Mouse (Mus musculus): Measurements from ENCODE around the gene Clba1. TPM values are rescaled to one million over a fixed set of nuclear protein-coding genes. Genes with fewer than 3 reads are reported as not detected.

Clba1 gene
- total RNA-seq, 2 experiments from 2014 or later = 8.2 to 10.0 TPM

DNA sequence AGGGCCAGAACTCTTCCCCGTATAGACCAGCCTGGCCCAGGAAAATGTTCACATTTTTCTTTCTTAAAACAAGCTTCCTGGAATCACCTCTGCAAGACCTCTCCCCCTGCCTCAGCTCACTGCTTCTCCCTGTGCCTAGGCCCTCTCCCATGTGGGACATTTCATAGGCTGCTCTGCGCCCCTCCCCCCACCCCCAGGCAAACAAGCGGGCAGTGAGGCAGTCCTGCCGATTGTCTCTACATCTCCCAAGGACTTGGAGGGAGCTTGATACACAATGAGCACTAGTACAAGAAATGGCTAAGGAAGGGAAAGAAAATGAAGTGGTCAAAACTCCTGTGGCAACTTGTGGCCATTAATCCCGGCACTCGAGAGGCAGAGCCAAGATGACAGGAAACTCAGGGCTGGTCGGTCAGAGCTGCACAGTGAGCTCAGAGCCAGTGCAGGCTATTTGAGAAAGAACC lies 14.4 kb upstream of the Clba1 start:
- no peak for DNase-seq (ENCODE audit: low spot score in 2 of 2)

DNA sequence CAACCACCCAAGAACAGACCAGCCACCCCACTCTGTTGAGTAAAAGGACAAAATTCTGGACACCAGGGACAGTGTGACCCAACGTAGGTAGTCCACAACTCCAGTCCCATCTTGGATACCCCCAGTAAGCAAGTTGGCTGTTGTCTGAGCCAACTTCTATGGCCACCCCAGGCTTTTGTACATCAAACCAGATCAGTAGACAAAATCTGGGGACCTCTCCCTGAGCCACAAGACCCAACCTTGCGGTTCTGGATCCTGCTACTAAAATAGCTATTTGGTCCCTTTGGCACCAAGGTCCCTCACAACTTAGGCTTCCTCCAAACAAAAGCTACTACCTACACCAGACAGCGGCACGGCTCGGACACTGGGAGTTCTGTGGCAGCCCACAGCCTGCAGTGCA lies 13.7 kb upstream of the Clba1 start:
- no peak for DNase-seq (ENCODE audit: low spot score in 2 of 2)

DNA sequence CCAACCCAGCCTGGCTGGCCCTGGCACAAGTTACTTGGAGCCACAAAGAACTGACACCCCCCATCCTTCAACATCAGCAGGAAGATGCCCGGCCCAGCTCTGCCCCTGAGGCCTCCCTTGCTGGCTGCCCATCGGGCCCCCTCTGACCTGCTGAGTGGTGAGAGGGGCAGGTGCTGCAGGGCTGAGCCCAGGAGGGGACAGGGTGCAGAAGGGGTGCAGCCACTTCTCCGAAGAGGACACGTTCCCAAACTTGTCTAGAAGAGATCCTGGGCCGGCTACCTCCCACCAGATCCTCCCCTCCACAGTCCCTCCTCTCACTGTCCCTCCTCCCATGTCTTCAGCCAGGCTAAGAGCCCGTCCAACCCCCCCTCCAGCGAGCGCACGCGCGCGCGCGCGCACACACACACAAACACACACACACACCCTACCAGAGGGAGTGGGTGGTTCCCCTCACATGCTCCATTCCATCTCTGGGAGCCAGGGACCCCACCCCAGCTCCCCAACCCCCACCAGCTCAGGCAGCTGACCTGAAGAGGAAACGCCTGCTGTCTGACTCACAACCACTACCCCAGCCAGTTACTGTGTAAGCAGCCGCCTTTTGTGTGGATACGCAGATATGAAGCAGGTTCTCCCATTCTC lies 13.2 kb upstream of the Clba1 start:
- no peak for DNase-seq (ENCODE audit: low spot score in 2 of 2)

DNA sequence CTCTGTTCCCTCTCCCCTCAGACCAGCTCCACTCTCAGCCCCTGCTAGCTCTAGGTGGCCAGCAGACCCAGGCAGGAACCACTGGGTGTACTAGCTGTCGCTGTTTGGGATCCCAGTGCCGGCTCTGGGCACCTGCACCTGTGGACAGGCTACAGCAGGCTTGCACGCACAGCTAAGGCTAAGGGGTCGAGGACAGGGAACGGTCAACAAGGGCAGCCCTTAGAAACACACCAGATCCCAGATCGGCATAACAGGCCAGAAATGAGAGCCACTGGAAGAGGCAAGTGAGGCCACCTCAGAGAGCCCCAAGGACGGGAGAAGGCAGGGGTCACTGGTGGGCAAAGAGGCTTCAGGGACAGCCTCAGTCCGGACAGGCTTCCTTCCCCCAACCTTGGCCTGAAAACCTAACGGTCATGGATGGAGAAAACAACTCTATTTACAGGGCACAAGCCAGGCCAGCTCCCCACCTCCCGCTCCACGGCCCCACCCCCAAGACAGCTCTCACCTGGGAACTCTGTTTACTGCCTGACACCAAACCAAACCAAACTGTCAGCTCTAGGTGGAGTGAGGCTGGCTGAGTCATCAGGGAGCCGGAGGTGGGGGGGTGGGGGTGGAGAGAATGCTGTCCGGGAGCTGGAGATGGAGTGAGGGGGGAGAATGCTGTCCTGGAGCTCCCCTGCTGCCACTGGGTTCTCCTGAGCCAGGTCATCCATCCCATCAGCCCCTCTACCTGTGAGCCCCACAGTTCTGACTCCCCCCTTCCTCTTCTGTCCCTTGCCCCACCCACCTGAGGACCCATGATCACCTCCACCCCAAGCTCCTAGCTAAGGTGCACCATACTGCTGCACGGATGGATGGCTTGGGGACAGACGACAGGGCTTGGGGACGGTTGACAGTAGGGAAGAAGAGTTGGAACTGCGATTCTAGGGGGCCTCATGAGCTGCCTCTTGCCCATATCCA lies 11.9 kb upstream of the Clba1 start:
- DNase-seq (ENCODE audit: low spot score in 2 of 2) = no peak

DNA sequence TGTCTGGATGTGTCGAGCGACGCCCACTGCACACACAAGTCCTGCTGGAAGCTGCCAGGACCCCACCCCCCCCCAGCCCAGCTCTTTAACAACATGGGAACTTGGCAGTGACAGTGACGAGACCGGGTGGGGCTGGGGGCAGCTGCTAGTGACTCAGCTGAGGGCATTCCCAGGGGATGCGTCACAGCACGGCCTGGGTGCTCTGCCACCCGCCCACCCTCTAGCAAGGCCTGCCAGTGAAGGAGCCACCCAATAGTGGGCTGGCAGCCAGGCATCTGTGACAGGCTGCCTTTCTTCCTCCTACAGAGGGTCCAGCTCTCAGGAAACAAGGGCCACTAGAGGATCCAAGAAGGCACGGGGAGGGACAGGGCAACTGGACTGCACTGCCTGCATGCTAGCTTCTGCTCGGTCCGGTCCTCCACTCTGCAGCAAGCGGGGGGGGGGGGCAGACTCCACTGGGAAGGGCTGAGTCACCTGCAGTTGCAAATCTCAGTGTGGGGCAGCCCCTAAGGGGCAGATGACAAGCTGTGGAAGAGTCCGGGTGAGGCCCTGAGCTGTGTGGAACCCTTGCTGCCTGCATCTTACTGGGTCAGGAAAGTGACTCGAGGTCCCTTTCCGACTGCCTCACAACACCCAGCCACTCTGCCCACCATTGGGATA lies 10.9 kb upstream of the Clba1 start:
- peak in 1 of 2 experiments; percentile 45 for DNase-seq (ENCODE audit: low spot score in 2 of 2)

DNA sequence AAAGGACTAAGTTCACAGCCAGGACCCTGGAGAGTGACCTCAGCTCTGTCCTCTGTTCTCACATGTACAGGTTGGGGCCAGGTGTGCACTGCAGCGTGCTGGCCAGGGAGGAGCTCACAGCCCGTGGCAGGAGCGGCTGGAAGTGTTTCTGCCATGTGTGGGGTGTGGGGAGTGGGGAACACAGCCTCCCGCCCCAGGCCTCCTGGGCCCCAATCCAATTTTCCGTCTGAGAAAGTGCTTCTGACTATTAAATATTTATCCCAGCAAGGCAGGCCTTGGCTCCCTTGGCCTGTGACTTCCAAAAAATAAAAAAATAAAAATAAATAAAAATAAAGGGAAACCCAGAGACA lies 10.4 kb upstream of the Clba1 start:
- DNase-seq (ENCODE audit: low spot score in 2 of 2) = no peak

DNA sequence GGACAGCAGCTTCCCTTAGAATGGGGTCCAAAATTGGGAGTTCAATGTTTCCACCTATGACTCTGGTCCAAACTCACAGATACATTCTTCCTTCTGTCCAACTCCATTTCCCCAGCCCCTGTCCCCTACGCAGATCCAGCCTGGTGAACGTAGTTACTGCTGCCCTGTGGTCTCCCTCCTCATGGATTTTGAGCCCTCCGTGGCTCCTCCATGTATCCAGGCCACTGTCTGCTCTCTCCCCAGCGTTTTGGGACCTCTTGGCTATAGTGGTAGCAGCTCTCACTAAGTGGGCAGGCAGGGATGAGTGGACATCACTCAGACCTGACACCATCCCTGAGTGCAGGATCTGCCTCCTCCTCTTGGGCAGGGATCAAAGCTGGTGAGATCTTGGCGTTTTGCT lies 10.0 kb upstream of the Clba1 start:
- DNase-seq (ENCODE audit: low spot score in 2 of 2) = no peak

DNA sequence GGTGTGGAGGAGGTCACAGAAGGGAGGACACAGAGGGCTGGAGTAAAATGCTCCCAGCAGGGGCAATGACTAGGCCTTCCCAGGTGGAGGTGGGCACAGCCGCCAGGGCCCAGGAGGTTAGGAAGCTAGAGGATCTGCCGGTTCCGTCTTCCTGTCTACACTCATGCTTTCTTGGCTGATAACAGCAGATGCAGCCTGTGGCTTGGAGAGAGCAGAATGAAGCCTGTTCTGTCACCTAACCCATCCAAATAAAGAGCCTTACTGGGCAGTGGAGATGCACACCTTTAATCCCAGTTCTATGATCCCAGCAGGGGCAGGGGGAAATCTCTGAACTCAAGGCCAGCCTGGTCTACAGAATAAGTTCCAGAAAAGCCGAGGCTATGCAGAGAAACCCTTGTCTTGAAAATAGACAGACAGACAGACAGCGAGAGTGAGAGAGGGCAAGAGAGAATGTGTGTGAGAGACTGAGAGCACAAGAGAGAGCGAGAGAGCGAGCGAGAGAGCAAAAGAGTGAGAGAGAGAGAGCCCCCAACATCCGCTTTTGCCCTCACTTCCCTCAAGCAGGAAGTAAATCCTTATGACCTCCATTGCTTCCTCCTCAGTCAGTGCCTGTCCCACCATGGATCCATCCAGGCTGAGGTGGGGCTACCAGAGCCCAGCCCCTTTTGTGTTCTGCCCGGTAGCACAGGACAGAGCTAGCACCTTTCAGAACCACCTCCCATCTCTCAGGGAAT lies 9.3 kb upstream of the Clba1 start:
- DNase-seq (ENCODE audit: low spot score in 2 of 2) = no peak

DNA sequence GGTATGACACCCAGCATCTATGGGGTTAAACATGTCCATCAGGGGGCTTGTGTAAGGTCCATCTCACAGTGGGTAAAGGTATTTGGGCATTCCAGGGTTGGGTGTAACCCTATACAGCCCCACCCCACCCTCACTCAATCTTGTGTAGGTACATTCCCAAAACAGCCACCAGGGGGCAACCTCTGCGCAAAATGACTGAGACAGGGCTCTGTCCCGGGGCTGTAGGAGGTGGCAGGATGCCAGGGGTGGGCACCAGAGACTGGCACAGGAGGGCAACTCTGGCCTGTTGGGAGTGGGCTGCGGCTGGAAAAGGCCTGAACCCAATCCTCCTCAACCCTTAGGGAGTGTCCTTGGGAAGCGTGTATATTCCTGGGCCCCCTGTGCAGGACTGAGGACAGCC lies 8.3 kb upstream of the Clba1 start:
- peak in 1 of 2 experiments; percentile 55 for DNase-seq (ENCODE audit: low spot score in 2 of 2)

DNA sequence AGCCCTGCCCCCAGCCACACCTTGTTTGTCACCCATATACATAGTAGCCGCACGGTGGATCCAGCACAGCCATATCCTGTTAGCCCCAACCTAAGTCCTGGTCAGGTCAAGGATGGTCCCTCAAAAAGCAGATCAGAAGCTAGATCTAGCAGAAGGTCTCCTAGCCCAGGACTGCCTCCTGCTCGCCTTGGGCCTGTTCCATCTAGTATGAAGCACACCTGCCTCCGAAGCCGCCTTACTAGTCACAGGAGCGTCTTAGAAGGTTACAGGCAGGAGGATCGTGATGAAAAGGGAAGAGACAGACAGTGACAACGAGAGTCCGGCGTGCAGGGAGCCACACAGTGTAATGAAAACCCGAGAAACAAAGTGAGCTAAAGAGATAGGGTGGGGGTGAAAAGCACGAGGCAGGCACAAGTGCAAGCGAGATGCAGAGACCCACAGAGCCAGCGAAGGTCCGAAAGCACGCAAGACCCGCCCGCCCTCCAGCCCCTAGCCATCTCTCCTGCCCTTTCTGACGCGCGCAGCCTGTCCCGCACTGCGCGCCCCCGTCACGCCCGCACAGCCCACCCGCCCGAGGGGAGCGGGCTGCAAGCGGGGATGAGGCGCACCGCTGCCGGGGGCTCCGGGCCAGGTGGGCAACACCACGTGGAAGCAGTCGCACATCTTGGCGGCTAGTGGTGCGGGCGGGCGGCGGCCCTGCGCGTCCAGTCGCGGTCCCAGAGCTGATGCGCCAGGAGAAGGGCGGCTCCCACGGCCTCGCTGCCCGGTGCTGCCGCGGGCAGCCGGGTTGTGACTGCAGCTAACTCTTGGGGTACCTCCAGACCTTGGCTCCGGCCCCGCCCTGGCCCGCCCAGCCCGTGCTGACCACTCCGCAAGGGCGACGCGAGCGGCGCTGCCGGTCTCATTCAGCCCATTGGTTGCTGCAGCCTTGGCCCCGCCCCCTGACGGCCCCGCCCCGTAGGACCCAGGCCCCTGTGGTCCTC lies 6.6 kb upstream of the Clba1 start, which contains the start of gene Ahnak2:
Gene Ahnak2 (minus strand): TSS at position 794 of the 983 bp plus-strand sequence.
- DNase-seq (ENCODE audit: low spot score in 2 of 2) = no peak

DNA sequence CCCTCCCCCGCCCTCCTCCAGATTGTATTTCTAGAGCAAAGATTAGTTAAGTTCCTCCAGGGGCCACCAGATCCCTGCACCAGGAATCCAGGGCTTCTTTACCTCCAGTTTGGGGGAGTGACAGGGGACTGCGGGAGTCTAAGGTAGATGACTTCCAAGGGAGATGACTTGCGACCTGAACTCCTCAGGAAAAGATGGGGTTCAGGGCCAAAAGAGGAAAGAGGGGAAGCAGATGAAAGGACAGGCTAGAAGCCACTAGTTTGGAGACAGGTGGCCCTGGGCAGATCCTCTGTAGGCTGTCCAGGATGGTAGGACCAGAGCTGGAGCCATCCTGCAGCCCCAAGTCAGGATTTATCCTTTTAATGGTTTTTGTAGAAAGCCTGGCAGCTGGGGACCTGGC lies 5.8 kb upstream of the Clba1 start:
- no peak for DNase-seq (ENCODE audit: low spot score in 2 of 2)

DNA sequence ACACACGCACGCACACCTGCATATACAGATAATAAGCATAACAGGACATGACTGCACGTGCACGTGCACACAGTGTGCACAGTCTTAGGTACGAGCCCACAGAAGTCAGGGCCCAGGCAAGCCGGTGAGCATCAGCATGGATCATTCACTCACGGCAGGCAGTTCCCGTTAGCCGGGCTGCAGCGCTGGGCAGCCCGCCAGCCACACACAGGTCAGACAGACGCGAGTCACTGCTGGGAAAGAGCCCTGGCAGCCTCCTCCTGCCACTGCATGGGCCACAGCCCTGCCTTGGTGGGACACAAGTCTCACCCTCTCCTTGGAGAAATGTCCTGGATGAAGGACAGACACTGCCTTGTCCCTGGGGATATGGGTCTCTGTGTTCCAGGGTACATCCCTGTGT lies 4.7 kb upstream of the Clba1 start:
- no peak for DNase-seq (ENCODE audit: low spot score in 2 of 2)

DNA sequence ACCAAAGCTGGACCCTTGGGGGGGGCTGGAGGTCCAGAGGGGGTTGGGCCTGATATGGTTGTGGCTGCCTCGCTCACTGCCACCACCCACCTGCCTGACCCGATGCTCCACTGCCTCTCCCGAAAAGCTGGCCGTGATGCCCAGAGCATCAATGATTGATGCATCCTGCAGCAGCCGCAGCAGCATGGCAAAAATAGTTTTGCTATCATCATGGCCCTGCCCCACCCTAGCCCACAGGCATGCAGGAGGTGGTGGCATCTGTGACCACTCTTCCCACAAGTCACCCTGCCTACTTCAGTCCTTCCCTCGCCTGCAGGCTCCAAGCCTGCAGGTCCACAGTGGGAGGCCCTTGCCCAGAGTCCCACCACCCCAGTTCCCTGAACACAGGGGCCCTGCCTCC lies 2.7 kb upstream of the Clba1 start:
- DNase-seq (ENCODE audit: low spot score in 2 of 2) = no peak

DNA sequence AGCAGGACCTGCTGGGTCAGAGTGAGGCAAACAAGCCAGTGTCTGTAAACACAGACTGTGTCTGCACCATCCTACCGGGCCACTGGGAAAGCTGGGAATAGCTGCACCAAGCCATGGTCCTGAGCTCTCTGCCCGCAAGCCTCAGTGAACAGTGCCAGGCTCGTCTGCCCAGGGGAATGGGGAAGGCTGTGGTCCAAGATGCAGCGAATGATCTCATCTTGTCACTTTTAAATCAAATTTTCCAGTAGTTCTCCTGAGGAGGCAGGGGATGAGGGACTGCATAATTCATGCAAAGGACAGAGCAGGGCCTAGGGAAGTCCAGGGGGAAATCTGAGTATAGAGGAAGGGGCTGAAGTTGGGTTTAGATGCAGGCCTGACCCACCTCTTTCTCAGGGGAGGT lies 941 bp upstream of the Clba1 start:
- DNase-seq (ENCODE audit: low spot score in 2 of 2) = no peak

DNA sequence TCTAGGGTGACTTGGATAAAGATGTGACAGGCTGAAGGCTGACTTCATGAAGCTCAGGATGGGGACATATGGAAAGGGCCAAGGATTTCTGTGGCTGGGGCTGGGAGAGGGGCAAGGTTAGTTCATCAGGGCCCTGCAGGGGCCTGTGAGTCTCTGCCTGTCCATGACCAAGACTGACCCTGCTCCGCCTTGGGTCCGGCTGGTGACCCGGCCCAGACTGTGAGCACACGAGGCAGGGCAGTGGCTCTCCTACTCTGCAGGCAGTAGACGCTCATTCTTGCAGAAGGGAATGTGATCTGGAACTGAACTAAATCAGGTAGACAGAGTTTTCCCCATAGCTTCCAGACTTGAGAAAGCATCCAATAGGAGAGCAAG lies 538 bp upstream of the Clba1 start:
- no peak for DNase-seq (ENCODE audit: low spot score in 2 of 2)

DNA sequence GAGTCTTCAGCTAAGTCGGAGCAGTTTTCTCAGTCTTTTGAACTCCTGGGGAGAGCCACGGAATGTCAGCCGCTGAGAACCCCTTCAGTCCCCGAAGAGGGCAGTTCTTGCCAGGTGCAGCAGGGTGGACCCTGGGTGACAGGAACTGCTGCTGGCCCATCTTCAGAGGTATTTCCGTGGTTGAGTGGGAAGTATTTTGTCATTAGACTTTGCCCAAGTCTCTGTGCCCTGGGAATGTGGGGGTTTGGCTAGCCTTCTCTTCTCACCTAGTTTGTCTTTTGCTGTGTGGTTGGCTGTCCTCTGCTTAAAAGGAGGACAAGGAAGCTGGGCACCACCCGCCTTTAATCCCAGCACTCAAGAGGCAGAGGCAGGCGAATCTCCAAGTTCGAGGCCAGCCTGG lies 904 bp downstream of the Clba1 start:
- no peak for DNase-seq (ENCODE audit: low spot score in 2 of 2)

DNA sequence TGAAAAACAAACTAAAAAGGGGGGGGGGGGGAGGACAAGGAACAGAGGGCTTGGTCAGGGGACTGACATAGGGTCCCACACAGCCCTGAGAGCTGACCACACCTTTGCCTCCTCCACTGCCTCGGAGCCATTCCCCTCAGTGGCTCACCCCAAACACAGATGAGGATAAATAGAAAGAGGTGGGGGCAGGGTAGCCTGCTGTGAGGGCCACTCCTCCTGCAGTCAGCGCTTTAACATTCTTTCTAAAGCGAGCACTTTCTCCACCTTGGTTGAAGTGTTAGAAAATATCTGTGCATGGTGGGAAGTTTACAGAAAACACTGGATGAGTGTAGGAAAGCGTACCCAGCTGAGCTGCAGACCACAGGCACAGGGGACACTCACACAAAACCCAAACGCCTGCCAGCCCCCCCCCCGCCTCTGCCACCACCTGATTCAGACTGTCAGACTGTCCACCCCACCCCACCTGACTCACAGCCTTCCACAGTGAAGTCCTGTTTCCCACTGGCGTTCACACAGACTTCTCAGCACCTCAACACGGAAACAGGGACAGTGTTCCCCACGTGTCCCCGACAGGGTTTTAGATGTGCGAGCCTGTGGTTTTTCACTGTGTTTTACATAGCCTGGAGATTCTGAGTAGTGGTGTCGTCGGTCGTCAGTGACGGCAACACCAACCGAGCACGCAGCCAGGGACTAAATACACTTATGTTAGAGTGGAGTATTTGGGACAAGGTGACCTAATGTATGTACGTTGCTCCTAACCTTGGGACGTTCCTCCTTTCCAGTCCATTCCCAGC lies 1.6 kb downstream of the Clba1 start:
- no peak for DNase-seq (ENCODE audit: low spot score in 2 of 2)

DNA sequence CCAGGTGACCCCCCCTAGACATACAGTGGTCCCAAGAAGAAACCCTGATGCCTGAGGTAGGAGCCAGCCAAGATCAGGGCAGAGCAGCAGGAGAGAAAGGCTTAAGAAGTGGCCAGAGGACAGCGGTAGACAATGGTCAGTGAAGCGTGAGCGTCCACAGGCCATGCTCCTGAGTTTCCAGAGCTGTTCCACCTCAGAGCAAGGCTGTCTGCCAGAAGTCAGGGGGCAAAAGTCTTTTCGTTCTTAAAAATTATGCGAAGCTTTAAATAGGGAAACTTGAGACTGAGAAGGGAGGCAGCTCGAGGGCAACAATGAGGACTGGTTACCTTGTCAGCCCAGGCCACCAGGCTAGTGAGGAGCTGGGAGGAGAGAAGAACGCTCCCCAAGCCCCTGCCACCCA lies 4.6 kb downstream of the Clba1 start:
- no peak for DNase-seq (ENCODE audit: low spot score in 2 of 2)
